Mouse (Mus musculus): Measurements from ENCODE around the gene Mgat2.

GRCm38 (mm10) chr12:69159578-69159940 lies 24.4 kb upstream of the Mgat2 start:
- 0 out of 2 replicates have a peak, but pooled peaks have one; percentile 35 for TF ChIP-seq ZC3H11A (IDR thresholded peaks at IDR 0.05; ENCODE audit: low read depth, low read length)
- peak in 2 of 3 experiments; percentile 20 to 62; a peak in 5 of 6 replicates for TF ChIP-seq CTCF (IDR thresholded peaks at IDR 0.05 in 2 of 3, conservative IDR thresholded peaks at IDR 0.05 in 1 of 3; ENCODE audit: control insufficient read depth in 1 of 3, insufficient read depth in 1 of 3, low read depth in 2 of 3, low read length in 3 of 3, poor library complexity in 1 of 3, severe bottlenecking in 1 of 3)
